Mouse (Mus musculus) midbrain, embryonic 16.5 days (tissue): ENCODE measurements around the gene Olfr485. TPM values are rescaled to one million over a fixed set of nuclear protein-coding genes. Genes with fewer than 3 reads are reported as not detected.

Experiments
- ATAC-seq: fragments of 200-750 bp; cut with Nextera tagmentation; 2 replicates; pipeline ENCODE4 v1.8.0; 2017; ENCODE audit warnings: moderate TSS enrichment
- H3K27ac ChIP-seq: fragments of 300-500 bp; sonication (generic); 2 replicates; pipeline ENCODE4 v1.5.1; 2014; ENCODE audit warnings: mild to moderate bottlenecking, low read length, mixed read lengths
- H3K27me3 ChIP-seq: fragments of 300-500 bp; sonication (generic); 2 replicates; pipeline ENCODE4 v1.6.1; 2014; ENCODE audit warnings: low read depth, low read length, mixed read lengths; ENCODE audit not compliant: control insufficient read depth, insufficient read depth
- H3K36me3 ChIP-seq: fragments of 300-500 bp; sonication (generic); 2 replicates; pipeline ENCODE4 v1.6.1; 2014; ENCODE audit warnings: mild to moderate bottlenecking, low read length, moderate library complexity, mixed read lengths; ENCODE audit not compliant: control insufficient read depth, insufficient read depth
- H3K4me1 ChIP-seq: fragments of 300-500 bp; sonication (generic); 2 replicates; pipeline ENCODE4 v1.6.1; 2014; ENCODE audit warnings: mild to moderate bottlenecking, low read length, mixed read lengths; ENCODE audit not compliant: control insufficient read depth, insufficient read depth
- H3K4me2 ChIP-seq: fragments of 300-500 bp; sonication (generic); 2 replicates; pipeline ENCODE4 v1.6.1; 2014; ENCODE audit warnings: mild to moderate bottlenecking, low read length, mixed read lengths
- H3K4me3 ChIP-seq: fragments of 300-500 bp; sonication (generic); 2 replicates; pipeline ENCODE4 v1.5.1; 2014; ENCODE audit warnings: low read depth, mild to moderate bottlenecking, low read length, moderate library complexity, mixed read lengths
- H3K9ac ChIP-seq: fragments of 300-500 bp; sonication (generic); 2 replicates; pipeline ENCODE4 v1.6.1; 2014; ENCODE audit warnings: low read depth, low read length, mixed read lengths
- H3K9me3 ChIP-seq: fragments of 300-500 bp; sonication (generic); replicated peaks from 2 replicates; pipeline ENCODE4 v1.6.1; 2014; ENCODE audit warnings: mild to moderate bottlenecking, low read length, mixed read lengths; ENCODE audit not compliant: control insufficient read depth, poor library complexity, severe bottlenecking
- WGBS: fragments of 180-500 bp; shearing (Covaris S2); extraction: QIAGEN DNeasy Blood & Tissue Kit; methylation state at CpG from one replicate; pipeline ENCODE4 v1.1.7; 2014; 5-methylcytosine and 5-hydroxymethylcytosine counted together
- polyA plus RNA-seq: library from polyadenylated mRNA; unstranded; fragments of >200 nt; fragmentation: Nextera tagmentation; extraction: Ambion mirVana; gene quantifications from 2 replicates; pipeline ENCODE4 v1.2.1, GENCODE M21; 2015

Gene Olfr485
- polyA plus RNA-seq, 1 experiment from 2014 or later, result not detected

- no peaks in the 10 kb centered on the region for H3K27me3 ChIP-seq
- H3K4me3 ChIP-seq, result no peak overlapping the region
- no peaks in the 10 kb centered on the region for H3K36me3 ChIP-seq
- H3K9me3 ChIP-seq, result no peaks in the 10 kb centered on the region
- WGBS, result 24% methylated on average over 1 of the region's 1 CpGs
- no peak for ATAC-seq
- H3K4me2 ChIP-seq, result no peak overlapping the region
- no peak overlapping the region for H3K27ac ChIP-seq
- no peak overlapping the region for H3K9ac ChIP-seq
- no peaks in the 10 kb centered on the region for H3K4me1 ChIP-seq
Measured at GRCm38 (mm10) chr7:108120681-108121080, 39.0 kb downstream of the Olfr485 start.

Other genes starting within 250 kb of the Olfr485 start
- not detected in 2 replicates for gene Olfr473, start 229.4 kb downstream of the Olfr485 start, polyA plus RNA-seq
- gene Olfr474, start 205.2 kb downstream of the Olfr485 start, polyA plus RNA-seq, result not detected in 2 replicates
- gene Olfr476, start 195.1 kb downstream of the Olfr485 start, polyA plus RNA-seq, result not detected in 2 replicates
- not detected in 2 replicates for gene Olfr477, start 173.2 kb downstream of the Olfr485 start, polyA plus RNA-seq
- gene Olfr478, start 125.9 kb downstream of the Olfr485 start, polyA plus RNA-seq, result not detected in 2 replicates
- gene Olfr479, start 109.2 kb downstream of the Olfr485 start, polyA plus RNA-seq, result not detected in 2 replicates
- gene Olfr480, start 92.5 kb downstream of the Olfr485 start, polyA plus RNA-seq, result not detected in 2 replicates
- not detected in 2 replicates for gene Olfr481, start 80.0 kb downstream of the Olfr485 start, polyA plus RNA-seq
- 0.08 and 0.10 TPM in 2 replicates for gene Olfr482, start 62.3 kb downstream of the Olfr485 start, polyA plus RNA-seq
- gene Olfr483, start 59.0 kb downstream of the Olfr485 start, polyA plus RNA-seq, result not detected in 2 replicates
- not detected in 2 replicates for gene Olfr484, start 32.4 kb downstream of the Olfr485 start, polyA plus RNA-seq
- gene Olfr486, start 12.9 kb upstream of the Olfr485 start, polyA plus RNA-seq, result not detected in 2 replicates
- gene Olfr487, start 54.8 kb upstream of the Olfr485 start, polyA plus RNA-seq, result not detected in 2 replicates
- not detected in 2 replicates for gene Olfr488, start 98.5 kb upstream of the Olfr485 start, polyA plus RNA-seq
- not detected in 2 replicates for gene Olfr490, start 129.1 kb upstream of the Olfr485 start, polyA plus RNA-seq
- not detected in 2 replicates for gene Olfr491, start 153.6 kb upstream of the Olfr485 start, polyA plus RNA-seq
- gene Olfr492, start 163.8 kb upstream of the Olfr485 start, polyA plus RNA-seq, result not detected in 2 replicates
- gene Olfr493, start 187.1 kb upstream of the Olfr485 start, polyA plus RNA-seq, result not detected in 2 replicates
- gene Olfr494, start 205.5 kb upstream of the Olfr485 start, polyA plus RNA-seq, result not detected in 2 replicates
- not detected in 2 replicates for gene Olfr495, start 233.3 kb upstream of the Olfr485 start, polyA plus RNA-seq